Mouse (Mus musculus) embryonic facial prominence, embryonic 11.5 days (tissue): ENCODE measurements at regions not wholly inside any gene's neighbourhood (a gene's known extent, or its start where the extent isn't known, plus 50 kb on each side); places are given as distances from the start of the nearest gene placed in this dataset.

ENCODE experiments used
- ATAC-seq: fragments of 200-750 bp; cut with Nextera tagmentation; replicated peaks from 2 replicates; pipeline ENCODE4 v1.8.0; 2017; ENCODE audit warnings: low read depth; ENCODE audit not compliant: insufficient number of reproducible peaks, low FRiP score, low TSS enrichment
- DNase-seq: peaks from one replicate; pipeline ENCODE4 v3.0.0-alpha.2; 2015; ENCODE audit warnings: low spot score
- H3K27ac ChIP-seq: fragments of 300-500 bp; sonication (generic); replicated peaks from 2 replicates; pipeline ENCODE4 v1.5.1; 2014; ENCODE audit warnings: mild to moderate bottlenecking, low read depth, low read length, control low read depth
- H3K27me3 ChIP-seq: fragments of 300-500 bp; sonication (generic); 2 replicates; pipeline ENCODE4 v1.6.1; 2014; ENCODE audit warnings: mild to moderate bottlenecking, low read length, moderate library complexity, mixed read lengths; ENCODE audit not compliant: control insufficient read depth, insufficient read depth
- H3K36me3 ChIP-seq: fragments of 300-500 bp; sonication (generic); replicated peaks from 2 replicates; pipeline ENCODE4 v1.6.1; 2014; ENCODE audit warnings: low read depth, mild to moderate bottlenecking, low read length, moderate library complexity, mixed read lengths; ENCODE audit not compliant: control insufficient read depth, insufficient read depth
- H3K4me1 ChIP-seq: fragments of 300-500 bp; sonication (generic); 2 replicates; pipeline ENCODE4 v1.6.1; 2014; ENCODE audit warnings: low read length, mixed read lengths; ENCODE audit not compliant: control insufficient read depth, insufficient read depth
- H3K4me2 ChIP-seq: fragments of 300-500 bp; sonication (generic); 2 replicates; pipeline ENCODE4 v1.6.1; 2014; ENCODE audit warnings: low read depth, mild to moderate bottlenecking, control low read depth, low read length, moderate library complexity
- H3K4me3 ChIP-seq: fragments of 300-500 bp; sonication (generic); 2 replicates; pipeline ENCODE4 v1.5.1; 2014; ENCODE audit warnings: low read depth, low read length, control low read depth
- H3K9ac ChIP-seq: fragments of 300-500 bp; sonication (generic); replicated peaks from 2 replicates; pipeline ENCODE4 v1.6.1; 2014; ENCODE audit warnings: mild to moderate bottlenecking, control low read depth, low read length
- H3K9me3 ChIP-seq: fragments of 300-500 bp; sonication (generic); replicated peaks from 2 replicates; pipeline ENCODE4 v1.6.1; 2016; ENCODE audit warnings: mild to moderate bottlenecking, low read length, inconsistent platforms, mixed read lengths; ENCODE audit not compliant: control insufficient read depth
- WGBS: fragments of 180-500 bp; shearing (Covaris S2); extraction: QIAGEN DNeasy Blood & Tissue Kit; methylation state at CpG from one replicate; pipeline ENCODE4 v1.1.7; 2014; 5-methylcytosine and 5-hydroxymethylcytosine counted together

DNA sequence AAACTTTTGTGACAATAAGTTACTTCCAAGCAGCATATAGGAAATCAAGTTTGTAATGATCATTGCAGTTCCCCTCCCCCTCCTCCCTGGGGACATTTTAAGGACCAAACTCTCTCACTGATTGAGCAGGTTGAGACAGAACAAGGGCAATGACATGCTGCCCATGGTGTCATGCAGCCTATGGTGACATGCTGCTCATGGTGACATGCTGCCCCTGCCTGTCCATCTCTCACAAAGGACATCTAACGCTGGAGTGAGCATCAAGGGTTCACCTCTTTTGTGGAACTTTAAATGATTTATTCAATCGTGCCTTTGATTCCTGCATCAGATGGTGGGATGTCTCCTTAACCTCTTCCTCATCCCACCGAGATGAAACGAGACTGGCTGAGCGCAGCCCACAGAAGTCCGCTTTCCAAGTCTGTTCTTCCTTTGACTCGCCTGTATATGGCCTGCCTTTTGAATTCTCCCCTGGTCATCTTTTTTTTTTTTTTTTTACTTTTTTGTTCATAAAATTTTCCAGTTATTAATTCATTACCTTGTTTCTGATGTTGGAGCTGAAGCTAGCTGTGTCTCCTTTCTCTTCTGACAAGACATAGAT, 133.5 kb upstream of the Nampt start:
- no peaks in the 10 kb centered on the region for H3K27me3 ChIP-seq
- no peak overlapping the region for H3K9ac ChIP-seq
- ATAC-seq, result no peak
- H3K4me1 ChIP-seq, result no peaks in the 10 kb centered on the region
- no peaks in the 10 kb centered on the region for H3K36me3 ChIP-seq
- no peak overlapping the region for H3K4me2 ChIP-seq
- H3K9me3 ChIP-seq, result no peaks in the 10 kb centered on the region
- 83% methylated on average over 7 of the region's 7 CpGs for WGBS
- no peak for DNase-seq
- no peak overlapping the region for H3K27ac ChIP-seq
- no peak overlapping the region for H3K4me3 ChIP-seq

- H3K9me3 ChIP-seq, result no peaks in the 10 kb centered on the region
- no peak overlapping the region for H3K27ac ChIP-seq
- H3K4me1 ChIP-seq, result no peaks in the 10 kb centered on the region
- WGBS, result 86% methylated on average over 4 of the region's 4 CpGs
- no peak overlapping the region for H3K4me2 ChIP-seq
- ATAC-seq, result no peak
- no peak overlapping the region for H3K9ac ChIP-seq
- no peak overlapping the region for H3K4me3 ChIP-seq
- no peak for DNase-seq
- H3K27me3 ChIP-seq, result no peaks in the 10 kb centered on the region
- no peaks in the 10 kb centered on the region for H3K36me3 ChIP-seq
Measured at GRCm38 (mm10) chr12:32689361-32689760, 130.0 kb upstream of the Nampt start.

GRCm38 (mm10) chr12:32690096-32690495, 129.2 kb upstream of the Nampt start:
- 87% methylated on average over 2 of the region's 2 CpGs for WGBS
- Histone ChIP-seq H3K36me3 (no peaks in the 10 kb centered on the region), H3K9ac (no peak overlapping the region), H3K9me3 (no peaks in the 10 kb centered on the region), H3K4me2 (no peak overlapping the region), H3K4me1 (no peaks in the 10 kb centered on the region), H3K27ac (no peak overlapping the region), H3K4me3 (no peak overlapping the region), H3K27me3 (no peaks in the 10 kb centered on the region)
- DNase-seq (no peak), ATAC-seq (no peak)

GRCm38 (mm10) chr12:32692081-32692819, 127.1 kb upstream of the Nampt start:
- H3K9ac ChIP-seq, result no peak overlapping the region
- 68% methylated on average over 8 of the region's 8 CpGs for WGBS
- H3K36me3 ChIP-seq, result no peaks in the 10 kb centered on the region
- DNase-seq (no peak), ATAC-seq (no peak)
- H3K9me3 ChIP-seq, result no peaks in the 10 kb centered on the region
- no peak overlapping the region for H3K27ac ChIP-seq
- no peak overlapping the region for H3K4me3 ChIP-seq
- no peaks in the 10 kb centered on the region for H3K4me1 ChIP-seq
- no peaks in the 10 kb centered on the region for H3K27me3 ChIP-seq
- no peak overlapping the region for H3K4me2 ChIP-seq

DNA sequence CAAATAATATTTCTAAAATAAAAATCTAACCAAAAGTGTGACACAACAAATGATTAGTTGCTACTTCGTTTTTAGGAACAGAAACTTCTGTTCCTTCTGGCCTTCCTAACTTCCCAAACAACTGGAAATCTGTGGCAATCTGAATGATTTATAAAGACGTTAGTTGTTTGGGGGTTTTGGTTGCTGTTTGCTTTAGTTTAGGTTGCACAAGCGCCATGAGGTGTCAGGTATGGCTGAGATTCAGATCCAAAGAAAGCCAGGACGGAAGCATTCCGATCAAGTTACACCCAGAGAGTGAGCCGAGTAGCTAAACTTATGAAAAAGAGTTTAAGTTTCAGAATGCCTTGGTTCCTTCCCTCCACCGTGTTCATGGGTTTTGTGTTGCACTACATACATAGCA, 126.4 kb upstream of the Nampt start:
- WGBS, result 75% methylated on average over 7 of the region's 7 CpGs
- Histone ChIP-seq H3K27me3 (no peaks in the 10 kb centered on the region), H3K4me1 (no peaks in the 10 kb centered on the region), H3K4me2 (no peak overlapping the region), H3K27ac (no peak overlapping the region), H3K9ac (no peak overlapping the region), H3K4me3 (no peak overlapping the region), H3K36me3 (no peaks in the 10 kb centered on the region), H3K9me3 (no peaks in the 10 kb centered on the region)
- DNase-seq, result no peak
- ATAC-seq, result no peak

DNA sequence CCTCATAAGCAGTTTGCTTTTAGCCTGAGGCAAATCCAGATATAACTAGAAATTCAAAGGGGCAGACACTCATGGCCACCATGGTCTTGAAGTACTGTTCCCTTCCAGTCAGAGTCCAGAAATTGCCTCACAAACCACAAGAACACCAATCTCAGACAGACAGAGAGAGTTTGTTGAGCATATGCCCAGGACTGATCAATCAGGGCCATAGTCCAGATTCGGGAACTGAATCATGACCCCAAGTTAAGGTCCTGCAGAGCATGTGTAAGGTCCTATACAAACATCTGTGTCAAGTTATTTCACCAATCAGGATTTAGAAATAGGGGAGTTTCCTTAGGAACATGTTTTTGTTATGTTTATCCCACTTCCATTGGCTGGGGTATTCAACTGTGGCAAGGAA, 125.7 kb upstream of the Nampt start:
- WGBS, result 89% methylated on average over 1 of the region's 1 CpGs
- Histone ChIP-seq H3K9ac (no peak overlapping the region), H3K27ac (no peak overlapping the region), H3K36me3 (no peaks in the 10 kb centered on the region), H3K4me3 (no peak overlapping the region), H3K4me1 (no peaks in the 10 kb centered on the region), H3K4me2 (no peak overlapping the region), H3K9me3 (no peaks in the 10 kb centered on the region), H3K27me3 (no peaks in the 10 kb centered on the region)
- no peak for DNase-seq
- no peak for ATAC-seq

- no peak overlapping the region for H3K4me2 ChIP-seq
- no peaks in the 10 kb centered on the region for H3K4me1 ChIP-seq
- no peaks in the 10 kb centered on the region for H3K9me3 ChIP-seq
- H3K9ac ChIP-seq, result no peak overlapping the region
- no peaks in the 10 kb centered on the region for H3K27me3 ChIP-seq
- ATAC-seq (no peak), DNase-seq (no peak)
- no peak overlapping the region for H3K27ac ChIP-seq
- H3K4me3 ChIP-seq, result no peak overlapping the region
- H3K36me3 ChIP-seq, result no peaks in the 10 kb centered on the region
- 60% methylated on average over 2 of the region's 2 CpGs for WGBS
Measured at GRCm38 (mm10) chr12:32696832-32697231, 122.5 kb upstream of the Nampt start.

DNA sequence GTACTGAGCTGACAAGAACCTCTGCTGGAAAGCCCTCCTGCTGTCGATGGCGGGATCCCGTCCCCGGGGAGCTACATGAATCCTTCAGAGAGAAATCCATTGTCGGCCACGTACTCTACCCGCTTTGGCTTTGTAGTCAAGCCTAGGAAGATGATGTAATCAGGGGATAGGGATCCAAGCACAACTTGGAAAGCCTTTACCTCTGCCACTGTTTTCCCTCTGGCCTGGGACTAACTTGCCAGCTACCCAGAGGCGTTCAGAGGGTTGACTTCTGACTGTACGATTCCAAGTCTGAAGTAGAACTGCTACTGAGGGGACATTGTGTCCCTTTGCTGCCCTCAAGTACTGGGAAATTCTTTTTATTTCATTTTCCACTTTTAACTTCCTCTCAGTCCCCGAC, 110.2 kb upstream of the Nampt start:
- Histone ChIP-seq H3K9me3 (no peaks in the 10 kb centered on the region), H3K36me3 (no peaks in the 10 kb centered on the region), H3K4me1 (no peaks in the 10 kb centered on the region), H3K27me3 (no peaks in the 10 kb centered on the region), H3K27ac (no peak overlapping the region), H3K4me2 (no peak overlapping the region), H3K9ac (no peak overlapping the region), H3K4me3 (no peak overlapping the region)
- DNase-seq (no peak), ATAC-seq (no peak)
- WGBS, result 89% methylated on average over 10 of the region's 10 CpGs
